In genomic region chr11:76945386-76946202, GRCm38 (mm10) we compare ENCODE assay signal across 7 mouse cellular contexts. TPM values are rescaled to one million over a fixed set of nuclear protein-coding genes. Genes with fewer than 3 reads are reported as not detected.
DNase-seq lines count a peak whose midpoint lies in the region; ATAC-seq lines count a peak whose summit lies in the region.

No protein-coding gene starts in this region.

- H3K9ac ChIP-seq in intestine, embryonic 15.5 days = peak overlapping the region; percentile 66

- DNase-seq in adrenal gland, adult (ENCODE audit: inconsistent age in 2 of 2, low spot score in 1 of 2) = peak; percentile 94 to 98
- peak; percentile 96 for DNase-seq in embryo, embryonic 10.5 days (ENCODE audit: low spot score)
- peak; percentile 92 for DNase-seq in gastrocnemius, postnatal 25 days
- peak; percentile 90 to 93 for DNase-seq in left cerebral cortex, postnatal 25 days (ENCODE audit: low spot score in 2 of 2)
- peak; percentile 91 for DNase-seq in midbrain, embryonic 10.5 days (ENCODE audit: low spot score)
- peak; percentile 91 for DNase-seq in right cerebral cortex, postnatal 4 days

- H3K27ac ChIP-seq in intestine, embryonic 15.5 days = peak overlapping the region; percentile 73
- H3K27ac ChIP-seq in midbrain, embryonic 10.5 days (replicated peaks) = peak overlapping the region; percentile 95

- WGBS in intestine, embryonic 15.5 days = under 1% methylated on average over 58 of the region's 58 CpGs
- under 1% methylated on average over 58 of the region's 58 CpGs for WGBS in midbrain, embryonic 10.5 days

- peak overlapping the region; percentile 76 for H3K4me3 ChIP-seq in intestine, embryonic 15.5 days (replicated peaks)
- peak overlapping the region; percentile 89 for H3K4me3 ChIP-seq in midbrain, embryonic 10.5 days

- H3K4me2 ChIP-seq in intestine, embryonic 15.5 days (replicated peaks) = peak overlapping the region; percentile 65

- H3K9me3 ChIP-seq in intestine, embryonic 15.5 days = no peaks in the 10 kb centered on the region
- no peaks in the 10 kb centered on the region for H3K9me3 ChIP-seq in midbrain, embryonic 10.5 days (replicated peaks)

- peak; percentile 98 for ATAC-seq in intestine, embryonic 15.5 days

- H3K36me3 ChIP-seq in intestine, embryonic 15.5 days = no peaks in the 10 kb centered on the region
- H3K36me3 ChIP-seq in midbrain, embryonic 10.5 days = peaks cover 27% of the 10 kb centered on the region

- H3K4me1 ChIP-seq in intestine, embryonic 15.5 days (replicated peaks) = peaks cover 8% of the 10 kb centered on the region
- peaks cover 19% of the 10 kb centered on the region for H3K4me1 ChIP-seq in midbrain, embryonic 10.5 days

- intact Hi-C loops in left cerebral cortex, postnatal 25 days (cut with DNase I) = loop anchor here (2.0 to 5.0 kb wide), 2 partner anchors 33 to 99 kb away; partner anchors contain the start of gene Cpd

- H3K27me3 ChIP-seq in intestine, embryonic 15.5 days (replicated peaks) = no peaks in the 10 kb centered on the region
- H3K27me3 ChIP-seq in midbrain, embryonic 10.5 days (ENCODE audit: low read depth, poor library complexity, severe bottlenecking) = no peaks in the 10 kb centered on the region

RNA-seq across cellular contexts. Expression of gene Blmh, which starts 21.0 kb away (rescaled TPM):
- total RNA-seq in gastrocnemius, postnatal 25 days (2021) = 10 to 100 TPM; 25.8 to 30.3 TPM
- 125 and 126 TPM in 2 replicates for polyA plus RNA-seq in intestine, embryonic 15.5 days (2015; fragmentation: Nextera tagmentation; extraction: Ambion mirVana)
- 10 to 100 TPM; 59.3 to 64.7 TPM for total RNA-seq in left cerebral cortex, postnatal 25 days (2021)
- polyA plus RNA-seq in midbrain, embryonic 10.5 days (2016; fragmentation: Nextera tagmentation; extraction: Ambion mirVana) = 205 and 212 TPM in 2 replicates

RNA-seq across cellular contexts. Expression of gene Tmigd1, which starts 43.6 kb away (rescaled TPM):
- not detected for total RNA-seq in gastrocnemius, postnatal 25 days (2021)
- 1.6 and 2.4 TPM in 2 replicates for polyA plus RNA-seq in intestine, embryonic 15.5 days (2015; fragmentation: Nextera tagmentation; extraction: Ambion mirVana)
- total RNA-seq in left cerebral cortex, postnatal 25 days (2021) = not detected
- 0.09 TPM in 1 of 2 replicates, not detected in the other for polyA plus RNA-seq in midbrain, embryonic 10.5 days (2016; fragmentation: Nextera tagmentation; extraction: Ambion mirVana)

RNA-seq across cellular contexts. Expression of gene Slc6a4, which starts 52.8 kb away (rescaled TPM):
- total RNA-seq in gastrocnemius, postnatal 25 days (2021) = under 1 TPM in 1 of 2 experiments, not detected in 1; 0.56 TPM
- 17.4 and 18.8 TPM in 2 replicates for polyA plus RNA-seq in intestine, embryonic 15.5 days (2015; fragmentation: Nextera tagmentation; extraction: Ambion mirVana)
- not detected for total RNA-seq in left cerebral cortex, postnatal 25 days (2021)
- polyA plus RNA-seq in midbrain, embryonic 10.5 days (2016; fragmentation: Nextera tagmentation; extraction: Ambion mirVana) = 0.44 and 0.45 TPM in 2 replicates

Comparison
In these comparisons a context has a peak if more than half of its experiments do, and no peak if none do; other contexts are left out.
1. Peak in every context shown above with its lines: DNase-seq, ATAC-seq, H3K4me3 ChIP-seq and H3K27ac ChIP-seq.